Mouse (Mus musculus): ENCODE measurements around the gene Adck1. TPM values are rescaled to one million over a fixed set of nuclear protein-coding genes. Genes with fewer than 3 reads are reported as not detected.

Gene Adck1
- polyA plus RNA-seq, 1 experiment, result 24.7 TPM

DNA sequence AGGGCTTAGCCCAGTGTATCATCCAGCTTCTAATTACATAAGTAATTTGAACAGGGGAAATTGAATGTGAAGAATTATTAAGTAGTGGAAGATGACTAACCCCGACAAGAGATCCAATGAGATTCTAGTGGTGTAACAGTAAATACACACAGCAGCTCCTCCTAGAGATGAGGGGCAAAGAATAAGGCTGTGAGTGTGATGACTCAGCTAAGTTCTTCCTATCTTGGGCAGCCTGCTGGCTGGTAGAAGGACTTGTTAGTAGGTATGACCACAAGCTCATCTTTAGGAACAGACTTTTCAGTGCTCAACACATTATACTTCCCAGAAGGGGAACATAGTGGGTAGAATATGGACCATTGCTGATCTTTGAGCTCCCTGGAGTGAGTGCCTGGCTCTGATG is 38.3 kb downstream of the Adck1 start:
- no peak overlapping the region for H3K4me3 ChIP-seq (ENCODE audit: insufficient read depth, low read depth, low read length)
- no peak overlapping the region for H3K27ac ChIP-seq (replicated peaks; ENCODE audit: low read depth, low read length)
- H3K4me1 ChIP-seq (ENCODE audit: control insufficient read depth, insufficient read depth, insufficient read length, low read length), result no peaks in the 10 kb centered on the region

DNA sequence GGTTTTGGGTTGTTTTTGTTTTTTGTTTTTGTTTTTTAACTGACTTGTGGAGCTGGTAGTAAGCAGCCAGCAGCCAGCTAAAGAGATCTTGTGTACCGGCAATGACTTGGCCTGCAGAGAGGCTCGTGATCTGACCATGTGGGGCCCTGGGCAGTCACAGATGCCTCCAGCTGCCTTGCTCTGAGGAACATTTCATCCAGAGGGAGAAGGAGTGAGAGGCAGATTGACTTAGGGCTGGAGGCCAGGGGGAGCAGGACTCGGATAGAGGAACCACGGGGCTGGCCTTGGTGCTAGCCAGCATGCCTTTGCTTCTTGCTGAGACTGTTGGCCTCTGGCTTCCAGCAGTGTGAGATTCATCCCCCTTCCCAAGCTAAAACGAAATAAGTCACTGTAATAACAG is 43.2 kb downstream of the Adck1 start:
- no peak overlapping the region for H3K27ac ChIP-seq (replicated peaks; ENCODE audit: low read depth, low read length)
- H3K4me3 ChIP-seq (ENCODE audit: insufficient read depth, low read depth, low read length), result no peak overlapping the region
- peaks cover 2% of the 10 kb centered on the region; the same call in 1 of the 2 replicates for H3K4me1 ChIP-seq (ENCODE audit: control insufficient read depth, insufficient read depth, insufficient read length, low read length)

DNA sequence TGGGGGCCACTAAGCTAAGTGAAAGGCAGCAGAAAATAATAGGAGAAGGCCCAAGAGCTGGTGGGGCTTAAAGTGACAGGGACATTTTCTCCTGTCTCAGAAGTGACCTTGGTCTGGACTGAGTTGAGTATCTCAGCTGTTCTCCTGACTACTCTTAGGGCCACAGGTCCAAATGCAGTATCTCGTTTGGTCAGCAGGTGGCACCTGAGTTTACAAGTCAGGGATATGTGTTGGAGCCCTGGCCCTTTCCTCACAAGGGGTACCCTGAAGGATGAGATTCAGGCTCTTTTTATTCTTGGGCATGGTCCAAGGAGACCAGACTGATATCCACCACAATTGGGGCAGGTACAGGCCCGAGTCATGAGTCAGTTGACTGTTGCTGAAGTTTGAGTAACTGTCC is 44.8 kb downstream of the Adck1 start:
- peaks cover 2% of the 10 kb centered on the region; the same call in 1 of the 2 replicates for H3K4me1 ChIP-seq (ENCODE audit: control insufficient read depth, insufficient read depth, insufficient read length, low read length)
- H3K4me3 ChIP-seq (ENCODE audit: insufficient read depth, low read depth, low read length), result no peak overlapping the region
- no peak overlapping the region for H3K27ac ChIP-seq (replicated peaks; ENCODE audit: low read depth, low read length)

DNA sequence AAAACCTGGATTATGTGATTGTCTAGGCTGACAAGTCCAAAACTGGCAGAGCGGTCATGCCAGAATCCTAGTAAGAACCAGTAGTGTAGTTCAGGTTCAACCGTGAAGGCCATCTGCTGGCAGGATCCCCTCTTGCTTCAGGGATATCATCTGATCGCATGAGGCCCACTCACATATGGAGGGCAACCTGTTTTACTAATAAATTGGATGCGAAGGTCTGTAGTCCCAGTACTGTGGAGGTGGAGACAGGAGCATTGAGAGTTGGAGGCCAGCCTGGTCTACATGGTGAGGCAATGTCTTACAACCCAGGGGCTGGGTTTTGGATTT is 47.6 kb downstream of the Adck1 start:
- H3K27ac ChIP-seq (replicated peaks; ENCODE audit: low read depth, low read length), result no peak overlapping the region
- no peak overlapping the region for H3K4me3 ChIP-seq (ENCODE audit: insufficient read depth, low read depth, low read length)
- peaks cover 2% of the 10 kb centered on the region; the same call in 1 of the 2 replicates for H3K4me1 ChIP-seq (ENCODE audit: control insufficient read depth, insufficient read depth, insufficient read length, low read length)

DNA sequence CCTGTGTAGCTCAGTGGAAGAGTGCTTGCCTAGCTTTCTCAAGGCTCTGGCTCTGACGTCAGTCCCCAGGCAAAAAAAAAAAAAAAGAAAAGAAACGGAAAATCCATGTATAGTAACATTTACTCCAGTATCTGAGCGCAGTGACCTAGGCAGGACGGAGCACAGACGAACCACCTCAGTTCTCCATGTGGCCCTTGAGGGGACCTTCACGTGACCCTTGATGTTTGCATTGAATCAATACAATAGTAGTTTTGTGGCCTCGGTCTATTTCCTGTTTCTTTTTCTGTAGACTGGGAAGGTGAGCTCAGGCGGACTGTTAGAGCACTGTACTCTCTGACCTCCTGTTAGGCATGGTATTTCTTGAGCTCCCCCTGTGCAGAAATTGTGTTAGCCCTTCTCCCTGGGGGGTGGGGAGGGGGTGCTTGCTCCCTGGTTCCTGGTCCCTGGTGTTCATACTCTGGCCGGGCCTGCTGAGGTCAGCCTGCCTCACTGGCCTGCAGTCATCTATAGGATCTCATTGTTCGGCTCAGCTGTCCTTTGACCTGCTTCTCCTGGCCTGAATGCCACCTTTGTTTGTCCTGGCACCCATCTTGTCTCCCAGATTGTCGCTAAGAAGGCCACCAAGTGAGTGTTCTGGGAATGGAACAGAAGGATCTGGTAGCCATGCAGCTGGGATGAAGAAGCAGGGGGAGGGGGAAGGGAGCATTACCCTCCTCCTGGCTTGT is 48.1 kb downstream of the Adck1 start:
- H3K4me3 ChIP-seq (ENCODE audit: insufficient read depth, low read depth, low read length), result no peak overlapping the region
- H3K4me1 ChIP-seq (ENCODE audit: control insufficient read depth, insufficient read depth, insufficient read length, low read length), result peaks cover 2% of the 10 kb centered on the region; the same call in 1 of the 2 replicates
- H3K27ac ChIP-seq (replicated peaks; ENCODE audit: low read depth, low read length), result no peak overlapping the region

DNA sequence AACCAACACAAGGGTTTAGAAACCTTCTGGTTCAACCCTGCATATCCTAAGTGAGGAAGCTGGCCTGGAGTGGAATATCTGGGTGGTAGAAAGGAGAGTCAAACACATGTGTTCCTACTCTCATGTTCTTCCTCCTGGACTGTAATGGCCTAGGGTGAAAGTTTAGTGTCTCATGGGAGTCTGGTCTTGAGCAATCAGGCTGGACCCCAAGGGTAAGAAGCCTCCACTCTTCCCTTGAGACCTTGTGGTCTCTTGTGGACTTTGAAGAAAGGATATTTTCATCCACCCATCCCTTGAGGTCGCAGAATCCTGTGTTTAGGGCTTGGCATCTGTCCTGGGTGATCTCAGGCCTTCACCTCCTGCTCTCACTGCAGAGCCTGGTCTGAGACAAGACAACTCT is 52.9 kb downstream of the Adck1 start:
- no peak overlapping the region for H3K4me3 ChIP-seq (ENCODE audit: insufficient read depth, low read depth, low read length)

DNA sequence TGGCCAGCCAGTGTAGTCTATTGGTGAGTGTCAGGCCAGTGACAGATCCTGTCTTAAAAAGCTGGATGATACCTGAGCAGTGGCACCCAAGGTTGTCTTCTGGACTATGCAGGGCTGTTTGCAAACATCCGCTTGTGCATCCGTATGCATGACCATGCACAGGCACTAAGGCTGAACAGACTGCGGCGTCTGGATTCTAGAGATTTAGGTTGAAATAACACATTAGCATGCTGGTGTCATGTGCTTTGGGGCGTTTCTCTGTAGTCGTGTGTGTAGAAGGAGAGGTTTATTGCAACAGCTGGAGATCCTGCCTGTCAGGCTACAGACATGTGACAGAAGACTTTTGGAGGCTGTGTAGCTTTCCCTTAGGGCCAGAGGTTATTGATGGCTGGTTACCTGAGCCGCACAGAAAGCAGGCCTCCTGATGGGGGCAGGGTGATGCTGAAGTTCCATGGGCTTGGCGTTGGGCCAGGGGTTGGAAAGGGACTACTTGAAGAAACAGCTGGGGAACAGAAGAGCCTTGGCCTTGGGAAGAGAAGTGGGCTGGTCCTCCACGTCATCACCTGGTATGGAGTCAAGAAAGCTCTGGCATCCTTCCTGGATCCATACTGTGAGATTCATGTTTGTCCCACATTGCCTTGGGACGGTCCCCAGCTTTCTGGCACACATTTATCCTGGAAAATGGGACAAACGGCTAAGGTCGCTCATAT is 59.7 kb downstream of the Adck1 start:
- Histone ChIP-seq H3K27ac (replicated peaks; ENCODE audit: low read depth, low read length) (no peak overlapping the region), H3K4me1 (ENCODE audit: control insufficient read depth, insufficient read depth, insufficient read length, low read length) (peaks cover 6% of the 10 kb centered on the region; the same call in 1 of the 2 replicates), H3K4me3 (ENCODE audit: insufficient read depth, low read depth, low read length) (no peak overlapping the region)

More for the DNA sequence above, 52.9 kb downstream of the Adck1 start:
- H3K27ac ChIP-seq (replicated peaks; ENCODE audit: low read depth, low read length), result no peak overlapping the region
- H3K4me1 ChIP-seq (ENCODE audit: control insufficient read depth, insufficient read depth, insufficient read length, low read length), result no peaks in the 10 kb centered on the region; the same call in 1 of the 2 replicates

DNA sequence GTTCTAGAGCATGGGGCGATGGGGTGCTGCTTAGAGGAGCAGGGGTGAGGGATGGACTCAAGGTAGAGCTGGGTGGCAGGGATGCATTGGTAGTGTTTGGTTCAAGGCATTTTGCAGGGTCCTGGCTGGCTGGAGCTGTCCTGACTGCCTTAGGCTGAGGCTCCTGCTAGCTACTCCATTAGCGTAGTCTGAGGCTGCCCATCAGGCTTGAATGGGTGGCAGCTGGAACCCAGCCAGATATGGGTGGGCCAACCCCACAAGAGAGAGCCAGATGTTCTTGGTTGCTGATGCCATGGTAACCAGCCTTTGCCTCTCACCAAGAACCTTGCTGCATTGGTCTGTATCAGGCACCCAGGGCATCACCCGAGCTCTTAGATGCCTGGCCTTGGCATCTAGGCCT is 66.6 kb downstream of the Adck1 start:
- Histone ChIP-seq H3K27ac (replicated peaks; ENCODE audit: low read depth, low read length) (no peak overlapping the region), H3K4me3 (ENCODE audit: insufficient read depth, low read depth, low read length) (no peak overlapping the region), H3K4me1 (ENCODE audit: control insufficient read depth, insufficient read depth, insufficient read length, low read length) (peaks cover 3% of the 10 kb centered on the region; the same call in 1 of the 2 replicates)

DNA sequence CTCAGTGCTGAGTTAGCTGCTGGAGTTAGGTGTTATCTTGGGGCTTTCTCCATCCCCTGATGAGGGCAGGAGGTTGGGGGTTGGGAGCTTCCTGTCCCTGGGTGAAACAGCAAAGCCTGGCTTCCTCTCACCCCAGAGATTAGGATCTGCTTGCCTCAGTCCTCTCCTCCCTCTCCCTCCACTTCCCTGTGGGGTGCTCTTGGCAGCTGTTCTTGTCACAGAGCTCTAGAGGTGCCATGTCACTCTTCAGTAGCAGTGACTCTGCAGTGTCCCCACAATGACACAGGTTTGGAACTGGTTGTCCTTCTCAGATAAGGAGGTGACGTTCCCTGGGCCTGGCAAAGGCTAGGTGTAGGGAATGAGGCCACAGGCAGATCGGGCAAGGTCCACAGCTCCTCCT is 68.4 kb downstream of the Adck1 start:
- Histone ChIP-seq H3K27ac (replicated peaks; ENCODE audit: low read depth, low read length) (no peak overlapping the region), H3K4me3 (ENCODE audit: insufficient read depth, low read depth, low read length) (no peak overlapping the region), H3K4me1 (ENCODE audit: control insufficient read depth, insufficient read depth, insufficient read length, low read length) (peaks cover 3% of the 10 kb centered on the region; the same call in 1 of the 2 replicates)

DNA sequence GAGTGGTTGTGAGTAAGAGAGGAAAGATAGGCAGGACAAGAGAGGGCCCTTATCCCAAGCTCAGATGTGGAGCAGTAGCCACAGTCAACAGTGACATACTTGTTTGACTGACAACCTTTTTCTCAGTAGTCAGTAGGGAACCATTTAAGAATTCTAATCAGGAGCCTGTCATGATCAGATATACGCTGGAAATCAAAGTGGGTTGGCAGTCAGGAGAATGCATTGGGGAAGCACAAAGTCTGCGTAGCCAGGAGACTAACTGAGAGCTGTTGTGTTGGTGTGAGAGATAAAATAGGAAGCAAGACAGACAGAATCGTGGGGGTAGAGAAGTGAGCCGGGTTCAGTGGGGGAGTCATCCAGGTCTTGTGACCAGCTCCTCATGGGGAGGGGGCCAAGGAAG is 71.9 kb downstream of the Adck1 start:
- no peak overlapping the region for H3K4me3 ChIP-seq (ENCODE audit: insufficient read depth, low read depth, low read length)
- H3K27ac ChIP-seq (replicated peaks; ENCODE audit: low read depth, low read length), result no peak overlapping the region
- peaks cover 3% of the 10 kb centered on the region; the same call in 1 of the 2 replicates for H3K4me1 ChIP-seq (ENCODE audit: control insufficient read depth, insufficient read depth, insufficient read length, low read length)

DNA sequence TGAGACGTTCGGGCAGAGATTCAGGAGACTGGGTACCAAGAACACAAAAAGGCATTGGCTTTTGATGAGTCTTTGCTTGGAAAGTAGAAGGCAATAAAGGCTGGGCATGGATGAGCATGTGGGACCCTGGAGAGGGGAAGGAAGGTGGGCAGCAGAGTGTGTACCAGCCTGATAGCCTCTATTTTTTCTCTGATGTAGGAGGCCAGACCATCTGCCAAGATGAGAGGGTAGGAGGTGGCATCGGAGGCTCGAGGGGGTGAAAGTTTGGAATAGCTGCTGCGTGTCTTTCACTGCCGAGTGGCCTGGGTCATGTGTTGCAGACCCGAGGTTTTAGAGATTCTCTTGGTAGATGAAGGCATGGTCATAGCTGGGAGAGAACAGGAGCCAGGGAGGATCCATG is 72.8 kb downstream of the Adck1 start:
- peaks cover 3% of the 10 kb centered on the region; the same call in 1 of the 2 replicates for H3K4me1 ChIP-seq (ENCODE audit: control insufficient read depth, insufficient read depth, insufficient read length, low read length)
- H3K4me3 ChIP-seq (ENCODE audit: insufficient read depth, low read depth, low read length), result no peak overlapping the region
- H3K27ac ChIP-seq (replicated peaks; ENCODE audit: low read depth, low read length), result no peak overlapping the region

DNA sequence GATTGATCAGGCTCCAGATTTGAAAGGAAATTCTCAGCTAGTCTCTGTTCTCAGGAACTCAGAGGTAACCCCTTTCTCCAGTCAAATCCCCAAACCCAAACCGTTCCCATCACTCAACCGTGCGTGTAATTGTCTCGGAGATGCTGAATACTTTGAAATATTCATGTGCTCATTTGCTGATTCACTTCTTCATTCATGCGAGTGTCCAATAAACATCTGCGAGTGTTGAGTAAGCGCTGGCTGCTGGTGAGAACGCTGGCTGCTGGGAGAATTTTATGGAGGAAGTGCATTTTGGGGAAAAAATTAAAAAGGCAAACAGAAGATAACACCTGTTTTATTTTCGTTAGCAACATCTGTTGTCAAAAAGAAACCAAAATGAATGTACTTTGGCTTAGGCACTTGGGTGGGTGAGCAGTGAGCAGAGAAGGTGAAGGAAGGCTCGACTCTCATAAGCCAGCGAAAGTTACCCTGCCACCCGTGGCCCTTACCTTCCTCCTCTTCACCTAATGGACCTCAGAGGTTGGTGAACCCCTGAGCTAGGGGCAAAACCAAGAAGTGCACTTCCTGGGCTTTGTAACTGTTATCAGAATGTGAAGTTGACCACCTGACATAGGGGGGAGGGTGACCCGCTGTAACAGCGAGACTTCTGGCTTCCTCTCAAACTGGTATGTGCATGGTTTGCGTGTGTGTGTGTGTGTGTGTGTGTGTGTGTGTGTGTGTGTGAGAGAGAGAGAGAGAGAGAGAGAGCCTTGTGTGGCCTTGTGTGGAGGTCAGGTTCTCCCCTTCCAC is 76.8 kb downstream of the Adck1 start:
- Histone ChIP-seq H3K4me3 (ENCODE audit: insufficient read depth, low read depth, low read length) (no peak overlapping the region), H3K27ac (replicated peaks; ENCODE audit: low read depth, low read length) (no peak overlapping the region), H3K4me1 (ENCODE audit: control insufficient read depth, insufficient read depth, insufficient read length, low read length) (no peaks in the 10 kb centered on the region)

DNA sequence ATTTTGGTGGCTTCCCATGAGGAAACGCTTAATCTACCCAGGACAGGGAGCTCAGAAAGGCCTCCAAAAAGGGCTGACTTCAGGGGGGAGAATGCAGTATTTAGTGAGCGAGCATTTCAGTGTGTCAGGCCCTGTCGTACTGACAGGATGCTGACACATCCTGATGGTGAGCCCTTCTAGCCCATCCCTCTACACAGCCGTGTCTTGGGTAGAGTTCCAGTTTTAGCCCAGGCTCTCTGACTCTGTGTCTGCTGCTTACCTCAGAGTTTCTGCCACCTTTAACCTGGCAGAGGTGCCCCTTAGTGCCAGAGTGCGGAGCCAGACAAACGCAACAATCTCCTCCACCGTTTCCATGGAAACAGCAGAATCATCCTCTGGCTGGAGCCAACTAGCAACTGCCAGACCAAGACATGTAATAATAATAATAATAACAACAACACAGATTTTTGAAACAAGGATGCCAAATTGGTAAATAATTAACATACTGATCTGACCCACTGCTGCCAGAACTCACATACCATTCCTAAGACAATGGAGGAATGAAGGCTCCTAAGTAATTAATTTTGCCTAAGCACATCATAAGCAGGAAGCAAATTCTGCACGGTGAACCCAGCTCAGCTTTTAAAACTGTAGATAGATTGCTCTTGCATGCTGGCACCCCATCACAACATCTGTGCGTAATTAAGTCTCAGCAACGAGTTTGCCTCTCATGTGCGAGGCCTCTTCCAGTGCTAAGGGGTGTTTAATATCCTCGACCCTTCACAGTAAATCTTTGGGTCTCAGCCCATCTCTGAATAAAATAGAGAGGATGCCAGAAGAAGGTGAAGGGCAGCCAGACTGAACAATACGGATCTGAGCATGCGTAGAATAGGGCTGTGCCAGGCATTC is 81.8 kb downstream of the Adck1 start:
- H3K4me3 ChIP-seq (ENCODE audit: insufficient read depth, low read depth, low read length), result no peak overlapping the region
- no peaks in the 10 kb centered on the region for H3K4me1 ChIP-seq (ENCODE audit: control insufficient read depth, insufficient read depth, insufficient read length, low read length)
- H3K27ac ChIP-seq (replicated peaks; ENCODE audit: low read depth, low read length), result no peak overlapping the region

DNA sequence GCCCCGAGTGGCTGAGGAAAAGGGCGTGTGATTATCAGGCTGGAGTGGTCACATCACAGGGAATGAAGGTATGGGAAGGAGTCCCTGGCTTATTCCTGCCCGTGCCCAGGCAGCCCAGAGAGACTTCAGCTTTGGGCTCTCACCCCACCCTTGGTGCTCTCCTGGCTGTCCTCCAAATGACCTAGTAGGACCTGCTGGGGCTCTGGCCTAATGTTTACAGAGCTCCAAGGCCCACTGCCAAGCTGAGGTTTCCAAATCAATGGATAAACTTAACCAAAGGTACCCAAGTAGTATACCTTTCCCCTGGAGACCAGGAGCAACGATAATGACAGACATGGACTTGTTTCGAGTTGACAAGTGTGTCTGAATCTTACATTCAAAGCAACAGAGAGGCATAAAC is 83.7 kb downstream of the Adck1 start:
- no peak overlapping the region for H3K4me3 ChIP-seq (ENCODE audit: insufficient read depth, low read depth, low read length)
- no peaks in the 10 kb centered on the region for H3K4me1 ChIP-seq (ENCODE audit: control insufficient read depth, insufficient read depth, insufficient read length, low read length)
- H3K27ac ChIP-seq (replicated peaks; ENCODE audit: low read depth, low read length), result no peak overlapping the region

All from brown adipose tissue, adult 24 weeks (tissue).